Mouse (Mus musculus): ENCODE results near the gene Mpc1. TPM values are rescaled to one million over a fixed set of nuclear protein-coding genes. Genes with fewer than 3 reads are reported as not detected.
"Not testable (repeated sequence)": the region's sequence is repeated elsewhere in the genome, so short reads cannot be mapped to it uniquely, and the experiment has no call there.

The Mpc1 gene
- polyA plus RNA-seq, 1 experiment from 2014 or later = 297 TPM

DNA sequence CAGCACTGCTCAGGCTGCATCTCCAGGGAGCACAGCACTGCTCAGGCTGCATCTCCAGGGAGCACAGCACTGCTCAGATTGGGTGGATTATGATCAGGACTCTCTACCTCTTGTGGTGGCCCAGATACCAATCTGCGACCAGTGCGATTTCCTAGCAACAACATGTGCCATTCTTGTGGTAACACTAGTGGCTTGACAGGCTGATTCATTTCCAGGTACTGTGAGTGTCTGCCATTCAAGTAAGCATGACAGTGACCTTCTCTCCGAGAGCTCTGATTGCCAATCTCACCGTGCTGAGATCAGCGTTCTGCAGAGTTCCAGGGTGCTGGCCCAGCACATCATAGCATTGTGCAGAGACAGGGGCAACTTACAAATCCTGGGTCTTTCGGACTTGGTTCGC, 31.0 kb upstream of the Mpc1 start:
- H3K36me3 ChIP-seq = no peaks in the 10 kb centered on the region
- no peaks in the 10 kb centered on the region for H3K4me1 ChIP-seq (replicated peaks)
- H3K27me3 ChIP-seq = peaks cover 5% of the 10 kb centered on the region; the same call in 1 of the 2 replicates
- no peak overlapping the region for H3K4me2 ChIP-seq
- 86% methylated on average over 7 of the region's 7 CpGs for WGBS
- no peak overlapping the region for H3K9ac ChIP-seq
- ATAC-seq (replicated peaks; ENCODE audit: insufficient number of reproducible peaks, insufficient read depth, low FRiP score, low read depth) = no peak
- no peak overlapping the region for H3K4me3 ChIP-seq
- H3K9me3 ChIP-seq (replicated peaks) = no peaks in the 10 kb centered on the region
- no peak overlapping the region for H3K27ac ChIP-seq

GRCm38 (mm10) chr17:8254268-8254667, 28.4 kb upstream of the Mpc1 start:
- H3K4me1 ChIP-seq (replicated peaks) = no peaks in the 10 kb centered on the region
- no peak overlapping the region for H3K4me3 ChIP-seq
- ATAC-seq (replicated peaks; ENCODE audit: insufficient number of reproducible peaks, insufficient read depth, low FRiP score, low read depth) = no peak

DNA sequence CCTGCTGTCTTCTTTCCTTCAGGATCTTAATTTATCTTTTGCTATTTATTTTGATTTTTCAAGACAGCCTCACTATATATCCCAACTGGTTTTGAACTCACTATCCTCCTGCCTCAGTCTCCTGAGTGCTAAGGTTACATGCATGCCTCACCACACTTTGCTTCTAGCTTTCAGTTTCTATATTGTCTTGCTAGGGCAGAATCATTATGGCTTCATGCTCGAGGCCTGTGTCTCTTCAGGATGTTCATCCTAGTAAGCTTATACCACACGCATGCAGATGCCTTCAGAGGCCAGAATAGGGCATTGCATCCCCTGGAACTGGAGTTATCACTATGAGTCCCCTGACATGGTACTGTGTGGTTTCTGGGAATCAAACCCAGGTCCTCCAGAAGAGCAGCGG, 27.8 kb upstream of the Mpc1 start:
- Histone ChIP-seq H3K4me1 (replicated peaks) (no peaks in the 10 kb centered on the region), H3K27ac (no peak overlapping the region), H3K36me3 (no peaks in the 10 kb centered on the region), H3K9me3 (replicated peaks) (no peaks in the 10 kb centered on the region), H3K4me2 (no peak overlapping the region), H3K9ac (no peak overlapping the region), H3K27me3 (0 out of 2 replicates have a peak, but pooled peaks cover 5% of the 10 kb centered on the region), H3K4me3 (no peak overlapping the region)
- WGBS = 64% methylated on average over 3 of the region's 3 CpGs
- no peak for ATAC-seq (replicated peaks; ENCODE audit: insufficient number of reproducible peaks, insufficient read depth, low FRiP score, low read depth)

More at GRCm38 (mm10) chr17:8254268-8254667, 28.4 kb upstream of the Mpc1 start:
- Histone ChIP-seq H3K27ac (no peak overlapping the region), H3K9ac (no peak overlapping the region), H3K27me3 (0 out of 2 replicates have a peak, but pooled peaks cover 2% of the 10 kb centered on the region), H3K4me2 (no peak overlapping the region), H3K36me3 (no peaks in the 10 kb centered on the region), H3K9me3 (replicated peaks) (no peaks in the 10 kb centered on the region)

GRCm38 (mm10) chr17:8255583-8255982, 27.1 kb upstream of the Mpc1 start:
- Histone ChIP-seq H3K9ac (no peak overlapping the region), H3K27ac (no peak overlapping the region), H3K9me3 (replicated peaks) (no peaks in the 10 kb centered on the region), H3K4me2 (no peak overlapping the region), H3K4me1 (replicated peaks) (no peaks in the 10 kb centered on the region), H3K36me3 (no peaks in the 10 kb centered on the region), H3K4me3 (no peak overlapping the region), H3K27me3 (peaks cover 6% of the 10 kb centered on the region; the same call in 1 of the 2 replicates)
- WGBS = 67% methylated on average over 6 of the region's 6 CpGs
- no peak for ATAC-seq (replicated peaks; ENCODE audit: insufficient number of reproducible peaks, insufficient read depth, low FRiP score, low read depth)

DNA sequence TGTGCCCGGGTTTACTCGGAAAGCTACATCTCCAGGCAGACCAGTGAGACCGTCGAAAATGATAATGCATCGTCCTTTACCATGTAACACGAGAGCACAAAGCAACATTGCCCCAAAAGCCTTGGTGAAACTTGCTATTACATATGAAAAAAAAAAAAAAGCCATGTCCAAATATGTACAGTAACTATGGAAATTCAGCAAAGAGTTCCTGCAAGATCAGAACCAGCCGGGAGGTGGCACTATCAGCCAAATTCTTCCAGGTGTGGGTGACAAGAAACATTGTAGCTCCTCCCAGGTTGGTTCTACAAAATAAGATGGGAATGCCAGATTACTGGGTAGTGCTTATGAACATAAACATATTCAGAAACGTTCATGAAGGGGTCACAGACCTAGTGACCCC, 25.7 kb upstream of the Mpc1 start:
- Histone ChIP-seq H3K4me2 (no peak overlapping the region), H3K36me3 (no peaks in the 10 kb centered on the region), H3K27ac (no peak overlapping the region), H3K9ac (no peak overlapping the region), H3K4me3 (no peak overlapping the region), H3K9me3 (replicated peaks) (no peaks in the 10 kb centered on the region), H3K4me1 (replicated peaks) (no peaks in the 10 kb centered on the region), H3K27me3 (peaks cover 13% of the 10 kb centered on the region)
- WGBS = 67% methylated on average over 8 of the region's 8 CpGs
- no peak for ATAC-seq (replicated peaks; ENCODE audit: insufficient number of reproducible peaks, insufficient read depth, low FRiP score, low read depth)

- not testable (repeated sequence) for H3K27ac ChIP-seq; H3K27me3 ChIP-seq; ATAC-seq (replicated peaks; ENCODE audit: insufficient number of reproducible peaks, insufficient read depth, low FRiP score, low read depth); H3K4me3 ChIP-seq; H3K36me3 ChIP-seq; H3K9me3 ChIP-seq (replicated peaks); H3K4me1 ChIP-seq (replicated peaks); H3K9ac ChIP-seq; H3K4me2 ChIP-seq
- 10% methylated on average over 7 of the region's 7 CpGs for WGBS
Observed at GRCm38 (mm10) chr17:8264638-8265037, 18.1 kb upstream of the Mpc1 start.

DNA sequence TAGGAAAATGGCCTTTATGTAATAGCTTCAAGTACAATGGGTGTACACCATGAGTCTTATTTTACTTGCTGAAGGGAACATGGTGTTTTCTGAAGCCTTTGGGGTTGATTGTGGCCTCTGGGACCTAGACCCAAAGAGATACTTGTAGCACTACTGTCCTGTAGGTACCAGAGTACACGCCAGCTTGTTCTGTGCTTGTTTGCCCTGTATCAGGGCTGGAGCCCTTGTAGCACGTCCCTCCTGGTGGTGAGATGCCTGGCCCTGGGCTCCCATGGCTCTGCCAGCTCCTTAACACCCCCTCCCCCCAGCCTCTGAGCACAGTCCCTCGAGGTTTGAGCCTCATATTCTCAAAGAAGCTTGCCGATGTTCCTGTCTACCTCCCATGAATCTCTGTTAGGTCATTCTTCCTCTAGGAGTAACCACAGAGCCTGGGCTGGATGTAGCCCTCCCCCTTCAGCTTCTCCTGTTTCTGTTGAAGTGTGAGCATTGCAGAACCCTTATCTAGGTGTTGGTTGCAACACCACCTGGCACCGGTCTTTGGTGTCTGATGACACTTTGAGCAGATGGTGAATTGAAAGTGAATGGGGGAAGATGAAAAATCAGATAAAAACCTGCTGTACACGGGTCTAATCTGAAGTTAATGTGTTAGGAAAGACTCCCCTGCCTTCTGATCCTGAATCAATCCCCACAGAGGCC, 10.5 kb upstream of the Mpc1 start:
- H3K27me3 ChIP-seq = peaks cover 6% of the 10 kb centered on the region; the same call in 1 of the 2 replicates
- H3K4me3 ChIP-seq = no peak overlapping the region
- no peak overlapping the region for H3K27ac ChIP-seq
- no peak for ATAC-seq (replicated peaks; ENCODE audit: insufficient number of reproducible peaks, insufficient read depth, low FRiP score, low read depth)
- no peak overlapping the region for H3K4me2 ChIP-seq
- no peak overlapping the region for H3K9ac ChIP-seq
- peaks cover 4% of the 10 kb centered on the region; the same call in 1 of the 2 replicates for H3K4me1 ChIP-seq (replicated peaks)
- no peaks in the 10 kb centered on the region for H3K36me3 ChIP-seq
- H3K9me3 ChIP-seq (replicated peaks) = no peaks in the 10 kb centered on the region
- WGBS = 33% methylated on average over 6 of the region's 6 CpGs

DNA sequence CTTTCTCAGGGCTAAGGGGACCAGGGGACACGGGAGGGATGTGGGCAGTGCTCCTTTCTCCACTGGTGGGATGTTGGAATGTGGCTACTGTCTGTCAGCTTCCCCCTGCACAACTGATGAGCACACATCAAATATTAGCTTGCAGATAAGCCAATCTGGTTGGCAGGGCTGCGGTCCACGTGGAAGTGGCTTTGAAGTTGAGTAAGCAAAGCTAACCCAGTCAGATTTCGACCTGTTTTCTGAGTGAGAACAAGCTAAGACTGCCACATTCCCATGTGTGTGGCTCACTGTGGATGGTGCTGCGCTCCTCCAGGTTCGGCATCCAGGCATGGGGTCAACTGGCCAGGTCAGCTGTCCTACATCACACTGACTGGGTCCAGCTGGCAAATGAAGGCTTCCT, 9.8 kb upstream of the Mpc1 start:
- peaks cover 4% of the 10 kb centered on the region; the same call in 1 of the 2 replicates for H3K4me1 ChIP-seq (replicated peaks)
- no peak for ATAC-seq (replicated peaks; ENCODE audit: insufficient number of reproducible peaks, insufficient read depth, low FRiP score, low read depth)

GRCm38 (mm10) chr17:8276071-8276470, 6.6 kb upstream of the Mpc1 start:
- no peak overlapping the region for H3K4me3 ChIP-seq
- H3K36me3 ChIP-seq = no peaks in the 10 kb centered on the region
- H3K27ac ChIP-seq = no peak overlapping the region
- ATAC-seq (replicated peaks; ENCODE audit: insufficient number of reproducible peaks, insufficient read depth, low FRiP score, low read depth) = no peak
- peaks cover 4% of the 10 kb centered on the region; the same call in 1 of the 2 replicates for H3K4me1 ChIP-seq (replicated peaks)
- H3K27me3 ChIP-seq = peaks cover 6% of the 10 kb centered on the region; the same call in 1 of the 2 replicates
- no peaks in the 10 kb centered on the region for H3K9me3 ChIP-seq (replicated peaks)
- H3K9ac ChIP-seq = no peak overlapping the region
- no peak overlapping the region for H3K4me2 ChIP-seq
- WGBS = 65% methylated on average over 4 of the region's 4 CpGs

More for the DNA sequence above, 9.8 kb upstream of the Mpc1 start:
- Histone ChIP-seq H3K9me3 (replicated peaks) (no peaks in the 10 kb centered on the region), H3K27me3 (peaks cover 6% of the 10 kb centered on the region; the same call in 1 of the 2 replicates), H3K27ac (no peak overlapping the region), H3K4me2 (no peak overlapping the region), H3K36me3 (no peaks in the 10 kb centered on the region), H3K4me3 (no peak overlapping the region), H3K9ac (no peak overlapping the region)
- 54% methylated on average over 6 of the region's 6 CpGs for WGBS

DNA sequence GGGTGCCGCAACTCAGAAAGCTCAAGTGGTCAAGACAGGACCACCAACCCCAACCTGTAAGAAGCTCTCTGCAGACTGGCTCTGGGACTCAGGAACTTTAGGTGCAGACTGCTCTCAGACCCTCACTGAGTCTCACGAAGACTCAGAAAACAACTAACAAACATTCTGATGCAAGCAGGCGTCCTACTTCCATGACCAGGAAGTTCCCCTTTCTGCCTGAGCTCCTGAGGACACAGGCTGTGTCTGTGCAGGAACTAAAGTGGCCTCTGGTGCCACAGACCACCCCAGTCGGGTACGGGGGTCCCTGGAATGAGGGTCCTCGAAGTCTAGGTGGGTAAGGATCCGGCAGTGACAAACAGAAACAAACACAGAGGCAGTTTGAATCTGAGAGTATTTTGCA, 6.0 kb upstream of the Mpc1 start:
- Histone ChIP-seq H3K27ac (no peak overlapping the region), H3K9me3 (replicated peaks) (no peaks in the 10 kb centered on the region), H3K4me3 (no peak overlapping the region), H3K36me3 (no peaks in the 10 kb centered on the region), H3K27me3 (peaks cover 6% of the 10 kb centered on the region; the same call in 1 of the 2 replicates), H3K4me1 (replicated peaks) (peaks cover under 1% of the 10 kb centered on the region; the same call in 1 of the 2 replicates), H3K4me2 (no peak overlapping the region), H3K9ac (no peak overlapping the region)
- WGBS = 66% methylated on average over 7 of the region's 7 CpGs
- no peak for ATAC-seq (replicated peaks; ENCODE audit: insufficient number of reproducible peaks, insufficient read depth, low FRiP score, low read depth)

DNA sequence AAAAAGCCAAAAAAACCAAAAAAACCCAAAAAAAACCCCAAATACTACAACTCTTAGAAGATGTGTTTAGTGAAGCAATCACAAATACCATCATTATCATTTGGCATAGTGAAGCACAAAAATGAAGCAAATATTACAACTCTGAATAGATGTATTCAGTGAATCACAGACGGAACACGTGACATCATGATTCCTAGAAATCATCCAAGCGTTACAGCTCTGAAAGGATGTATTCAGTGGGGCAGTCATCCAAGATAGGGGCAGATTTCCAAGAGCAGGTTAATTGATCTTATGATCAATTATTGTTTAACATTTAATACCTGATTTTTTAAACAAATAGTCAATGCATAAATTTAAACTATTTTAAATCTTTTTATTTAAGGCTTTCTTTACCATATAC, 5.4 kb upstream of the Mpc1 start:
- no peaks in the 10 kb centered on the region for H3K9me3 ChIP-seq (replicated peaks)

GRCm38 (mm10) chr17:8278356-8278755, 4.3 kb upstream of the Mpc1 start:
- Histone ChIP-seq H3K27ac (no peak overlapping the region), H3K9ac (no peak overlapping the region), H3K27me3 (peaks cover 3% of the 10 kb centered on the region; the same call in 1 of the 2 replicates), H3K4me3 (no peak overlapping the region), H3K4me2 (no peak overlapping the region), H3K36me3 (no peaks in the 10 kb centered on the region), H3K9me3 (replicated peaks) (no peaks in the 10 kb centered on the region), H3K4me1 (replicated peaks) (peaks cover 11% of the 10 kb centered on the region; the same call in 1 of the 2 replicates)
- WGBS = 72% methylated on average over 3 of the region's 3 CpGs
- ATAC-seq (replicated peaks; ENCODE audit: insufficient number of reproducible peaks, insufficient read depth, low FRiP score, low read depth) = no peak

More for the DNA sequence above, 5.4 kb upstream of the Mpc1 start:
- 86% methylated on average over 3 of the region's 3 CpGs for WGBS
- no peak overlapping the region for H3K9ac ChIP-seq
- H3K4me2 ChIP-seq = no peak overlapping the region
- no peaks in the 10 kb centered on the region for H3K36me3 ChIP-seq
- ATAC-seq (replicated peaks; ENCODE audit: insufficient number of reproducible peaks, insufficient read depth, low FRiP score, low read depth) = no peak
- peaks cover 4% of the 10 kb centered on the region; the same call in 1 of the 2 replicates for H3K4me1 ChIP-seq (replicated peaks)
- H3K4me3 ChIP-seq = no peak overlapping the region
- H3K27ac ChIP-seq = no peak overlapping the region
- H3K27me3 ChIP-seq = peaks cover 6% of the 10 kb centered on the region; the same call in 1 of the 2 replicates

Data from heart, embryonic 15.5 days (tissue).